In genomic region chr16:37680831-37681230, GRCm38 (mm10) we compare ENCODE assay signal across 24 mouse cellular contexts. TPM values are rescaled to one million over a fixed set of nuclear protein-coding genes. Genes with fewer than 3 reads are reported as not detected.
A peak's percentile ranks its signal among the peaks of the same experiment; 100 is the strongest.
DNase-seq lines count a peak whose midpoint lies in the region; ATAC-seq lines count a peak whose summit lies in the region.
"Had no signal": no experiment of that assay in that cellular context is flagged by ENCODE, and none has a peak within 500 bp of the region (broad histone marks: within the 10 kb centered on the region; RNA-seq: fewer than 3 reads in every experiment).

No protein-coding gene starts in this region.

- H3K9me3 ChIP-seq in heart, embryonic 10.5 days: no peaks in the 10 kb centered on the region
- no peaks in the 10 kb centered on the region for H3K9me3 ChIP-seq in midbrain, embryonic 11.5 days (ENCODE audit: control insufficient read depth, low read length)
- no peaks in the 10 kb centered on the region for H3K9me3 ChIP-seq in midbrain, embryonic 16.5 days (replicated peaks; ENCODE audit: control insufficient read depth, low read length, poor library complexity, severe bottlenecking)
- H3K9me3 ChIP-seq: embryonic facial prominence, embryonic 12.5 days; heart, embryonic 13.5 days; intestine, embryonic 15.5 days had no signal

- no peak overlapping the region for H3K27ac ChIP-seq in heart, embryonic 10.5 days
- H3K27ac ChIP-seq in midbrain, embryonic 11.5 days (ENCODE audit: low read depth, low read length): no peak overlapping the region
- H3K27ac ChIP-seq in midbrain, embryonic 16.5 days (ENCODE audit: low read length): no peak overlapping the region
- H3K27ac ChIP-seq: embryonic facial prominence, embryonic 12.5 days; heart, adult 2 months; heart, embryonic 13.5 days; hindbrain, embryonic 14.5 days; intestine, embryonic 15.5 days had no signal

- peaks cover 37% of the 10 kb centered on the region for H3K4me1 ChIP-seq in heart, embryonic 10.5 days
- H3K4me1 ChIP-seq in midbrain, embryonic 11.5 days (ENCODE audit: control insufficient read depth, insufficient read depth, low read length): peaks cover 24% of the 10 kb centered on the region
- H3K4me1 ChIP-seq in midbrain, embryonic 16.5 days (ENCODE audit: control insufficient read depth, insufficient read depth, low read length): peaks cover 36% of the 10 kb centered on the region

- DNase-seq in heart, embryonic 10.5 days (ENCODE audit: low spot score): peak; percentile 38
- no peak for DNase-seq in heart, adult 9 months (ENCODE audit: low spot score in 2 of 2)
- peak; percentile 75 for DNase-seq in midbrain, embryonic 11.5 days (ENCODE audit: low spot score, missing footprints)
- peak; percentile 23 for DNase-seq in MN1 (ENCODE audit: low spot score)
- peak; percentile 72 for DNase-seq in brain, adult 2 months (ENCODE audit: low read depth, low spot score)
- DNase-seq in retina, postnatal 1 day: no peak
- no peak for DNase-seq in embryo, embryonic 11 days
- DNase-seq: adrenal gland, adult 8-10 months; adrenal gland, postnatal 36 days; B cell, adult 2 months; cerebellum, adult 11 months; cerebellum, adult 8-10 months; cerebellum, postnatal 14 days; gastrocnemius, postnatal 10 days; heart, adult 2 months; heart, postnatal 4 days had no signal

- no peak for ATAC-seq in midbrain, embryonic 11.5 days (ENCODE audit: low FRiP score)
- ATAC-seq in midbrain, embryonic 16.5 days: no peak
- ATAC-seq: CD4-positive, CD25-positive, alpha-beta regulatory T cell, adult 4 months; forebrain, embryonic 14.5 days; intestine, embryonic 15.5 days; Patski had no signal

- no peaks in the 10 kb centered on the region for H3K27me3 ChIP-seq in heart, embryonic 10.5 days (ENCODE audit: insufficient read depth, poor library complexity, severe bottlenecking)
- no peaks in the 10 kb centered on the region for H3K27me3 ChIP-seq in midbrain, embryonic 11.5 days (ENCODE audit: control insufficient read depth, insufficient read depth, low read length)
- H3K27me3 ChIP-seq in midbrain, embryonic 16.5 days (ENCODE audit: control insufficient read depth, insufficient read depth, low read depth, low read length): no peaks in the 10 kb centered on the region
- H3K27me3 ChIP-seq: embryonic facial prominence, embryonic 12.5 days; heart, embryonic 13.5 days; intestine, embryonic 15.5 days; Patski had no signal

- 86% methylated on average over 8 of the region's 8 CpGs for WGBS in heart, embryonic 10.5 days
- WGBS in midbrain, embryonic 11.5 days: 80% methylated on average over 8 of the region's 8 CpGs
- 75% methylated on average over 8 of the region's 8 CpGs for WGBS in midbrain, embryonic 16.5 days

- no peaks in the 10 kb centered on the region for H3K36me3 ChIP-seq in heart, embryonic 10.5 days
- H3K36me3 ChIP-seq in midbrain, embryonic 11.5 days (ENCODE audit: control insufficient read depth, insufficient read depth, low read length): no peaks in the 10 kb centered on the region
- no peaks in the 10 kb centered on the region for H3K36me3 ChIP-seq in midbrain, embryonic 16.5 days (ENCODE audit: control insufficient read depth, insufficient read depth, low read length)
- H3K36me3 ChIP-seq: embryonic facial prominence, embryonic 12.5 days; heart, embryonic 13.5 days; intestine, embryonic 15.5 days had no signal

- no peak overlapping the region for H3K9ac ChIP-seq in midbrain, embryonic 11.5 days (ENCODE audit: low read length)
- H3K9ac ChIP-seq in midbrain, embryonic 16.5 days (ENCODE audit: low read depth, low read length): no peak overlapping the region
- H3K9ac ChIP-seq: embryonic facial prominence, embryonic 12.5 days; heart, embryonic 13.5 days; hindbrain, embryonic 14.5 days; intestine, embryonic 15.5 days had no signal

- H3K4me2 ChIP-seq in midbrain, embryonic 11.5 days: no peak overlapping the region
- H3K4me2 ChIP-seq in midbrain, embryonic 16.5 days (ENCODE audit: low read length): no peak overlapping the region
- H3K4me2 ChIP-seq: embryonic facial prominence, embryonic 12.5 days; heart, embryonic 13.5 days; hindbrain, embryonic 14.5 days; intestine, embryonic 15.5 days had no signal

- H3K4me3 ChIP-seq in heart, embryonic 10.5 days: no peak overlapping the region
- no peak overlapping the region for H3K4me3 ChIP-seq in midbrain, embryonic 11.5 days (ENCODE audit: low read depth, low read length)
- H3K4me3 ChIP-seq in midbrain, embryonic 16.5 days (ENCODE audit: low read depth, low read length): no peak overlapping the region
- H3K4me3 ChIP-seq: embryonic facial prominence, embryonic 12.5 days; heart, adult 2 months; heart, embryonic 13.5 days; intestine, embryonic 15.5 days had no signal

RNA-seq across cellular contexts. Expression of gene Ndufb4, which starts 26.6 kb away (rescaled TPM):
- 61.3 and 67.0 TPM in 2 replicates for polyA plus RNA-seq in heart, embryonic 10.5 days (2016; fragmentation: Nextera tagmentation; extraction: Ambion mirVana)
- polyA plus RNA-seq in midbrain, embryonic 11.5 days (2014; fragmentation: Nextera tagmentation; extraction: Ambion mirVana): 65.1 and 66.0 TPM in 2 replicates
- polyA plus RNA-seq in midbrain, embryonic 16.5 days (2015; fragmentation: Nextera tagmentation; extraction: Ambion mirVana): 49.1 and 51.7 TPM in 2 replicates

Comparison
In these comparisons a context has a peak if more than half of its experiments do, and no peak if none do; other contexts are left out.
1. DNase-seq: peak in heart, embryonic 10.5 days (single experiment), midbrain, embryonic 11.5 days (single experiment), MN1 (single experiment) and brain, adult 2 months (single experiment); none in heart, adult 9 months (0 of 2), retina, postnatal 1 day (single experiment) and embryo, embryonic 11 days (single experiment).